Mouse (Mus musculus) cerebellum, adult 9-11 months (tissue): ENCODE data around the gene Mettl15.
"Not testable (repeated sequence)": the region's sequence is repeated elsewhere in the genome, so short reads cannot be mapped to it uniquely, and the experiment has no call there.

ENCODE experiments used
- DNase-seq: peaks from one replicate; pipeline ENCODE4 v3.0.0; 2022

The Mettl15 gene

GRCm38 (mm10) chr2:109280600-109281340 lies at the start of gene Mettl15, which contains the start of gene Kif18a:
TSS of gene Mettl15 (minus strand) at chr2:109280748.
TSS of gene Kif18a (plus strand) at chr2:109280738.
- peak; percentile 97 for DNase-seq

GRCm38 (mm10) chr2:109311369-109311768 lies 30.8 kb upstream of the Mettl15 start:
- DNase-seq, result no peak

GRCm38 (mm10) chr2:109303638-109304037 lies 23.1 kb upstream of the Mettl15 start:
- no peak for DNase-seq

- DNase-seq, result peak; percentile 67
These were observed 21.7 kb upstream of the Mettl15 start for GRCm38 (mm10) chr2:109302234-109302633.

GRCm38 (mm10) chr2:109298160-109298559 lies 17.6 kb upstream of the Mettl15 start:
- DNase-seq, result no peak

- no peak for DNase-seq
These were observed 15.7 kb upstream of the Mettl15 start for GRCm38 (mm10) chr2:109296264-109296663.

- no peak for DNase-seq
These were observed 8.8 kb upstream of the Mettl15 start for GRCm38 (mm10) chr2:109289327-109289726.

- DNase-seq, result no peak
These were observed 3.6 kb upstream of the Mettl15 start for GRCm38 (mm10) chr2:109284121-109284520.

- DNase-seq, result no peak
These were observed 768 bp upstream of the Mettl15 start for GRCm38 (mm10) chr2:109281341-109281690.

- DNase-seq, result no peak
These were observed 312 bp downstream of the Mettl15 start for GRCm38 (mm10) chr2:109280272-109280599.

GRCm38 (mm10) chr2:109278036-109278435 lies 2.5 kb downstream of the Mettl15 start:
- peak; percentile 48 for DNase-seq

- peak; percentile 45 for DNase-seq
These were observed 3.0 kb downstream of the Mettl15 start for GRCm38 (mm10) chr2:109277593-109277992.

- no peak for DNase-seq
These were observed 7.5 kb downstream of the Mettl15 start for GRCm38 (mm10) chr2:109273098-109273497.

- DNase-seq, result no peak
These were observed 17.8 kb downstream of the Mettl15 start for GRCm38 (mm10) chr2:109262779-109263178.

GRCm38 (mm10) chr2:109241947-109242346 lies 38.6 kb downstream of the Mettl15 start:
- no peak for DNase-seq

GRCm38 (mm10) chr2:109235741-109236140 lies 44.8 kb downstream of the Mettl15 start:
- no peak for DNase-seq

- DNase-seq, result no peak
These were observed 46.7 kb downstream of the Mettl15 start for GRCm38 (mm10) chr2:109233876-109234275.

- DNase-seq, result no peak
These were observed 50.1 kb downstream of the Mettl15 start for GRCm38 (mm10) chr2:109230443-109230842.

- DNase-seq, result no peak
These were observed 53.4 kb downstream of the Mettl15 start for GRCm38 (mm10) chr2:109227196-109227595.

- DNase-seq, result no peak
These were observed 59.1 kb downstream of the Mettl15 start for GRCm38 (mm10) chr2:109221470-109221869.

- DNase-seq, result not testable (repeated sequence)
These were observed 63.9 kb downstream of the Mettl15 start for GRCm38 (mm10) chr2:109216678-109217077.

- DNase-seq, result not testable (repeated sequence)
These were observed 69.9 kb downstream of the Mettl15 start for GRCm38 (mm10) chr2:109210641-109211040.

- DNase-seq, result no peak
These were observed 72.5 kb downstream of the Mettl15 start for GRCm38 (mm10) chr2:109208032-109208431.

GRCm38 (mm10) chr2:109182993-109183392 lies 97.6 kb downstream of the Mettl15 start:
- no peak for DNase-seq

- DNase-seq, result no peak
These were observed 122.0 kb downstream of the Mettl15 start for GRCm38 (mm10) chr2:109158509-109158908.
